Mouse (Mus musculus) urinary bladder, postnatal 0 days (tissue): ENCODE measurements around the gene Cemip. TPM values are rescaled to one million over a fixed set of nuclear protein-coding genes. Genes with fewer than 3 reads are reported as not detected.

Experiments
- polyA plus RNA-seq: library from polyadenylated mRNA; unstranded; fragments of >200 nt; fragmentation: Nextera tagmentation; extraction: Ambion mirVana; gene quantifications from 2 replicates; pipeline ENCODE4 v1.2.1, GENCODE M21; 2015

Gene Cemip
- polyA plus RNA-seq = 0.78 and 0.97 TPM in 2 replicates

GRCm38 (mm10) chr7:84086039-84086829 lies at the start of gene Cemip:
TSS of gene Cemip (minus strand) at chr7:84086502.

GRCm38 (mm10) chr7:83884021-83884658 lies 202.2 kb downstream of the Cemip start, which contains the start of the genes Tlnrd1 and Mesd:
TSS of gene Tlnrd1 (minus strand) at chr7:83884305.
TSS of gene Mesd (plus strand) at chr7:83884466.

Other genes starting within 250 kb of the Cemip start
- 6.7 and 7.7 TPM in 2 replicates for gene Tlnrd1, start 202.2 kb downstream of the Cemip start, polyA plus RNA-seq
- gene Mesd, start 202.0 kb downstream of the Cemip start, polyA plus RNA-seq = 68.3 and 70.6 TPM in 2 replicates
- 21.2 and 21.9 TPM in 2 replicates for gene Abhd17c, start 65.4 kb upstream of the Cemip start, polyA plus RNA-seq